Mouse (Mus musculus): ENCODE data around the gene Eml6. TPM values are rescaled to one million over a fixed set of nuclear protein-coding genes. Genes with fewer than 3 reads are reported as not detected.

The Eml6 gene
- polyA plus RNA-seq, 1 experiment: not detected

- Histone ChIP-seq H3K4me1 (ENCODE audit: control insufficient read depth) (no peaks in the 10 kb centered on the region), H3K36me3 (ENCODE audit: control insufficient read depth) (no peaks in the 10 kb centered on the region), H3K9me3 (ENCODE audit: control insufficient read depth, low read length) (no peaks in the 10 kb centered on the region), H3K4me3 (replicated peaks) (no peak overlapping the region), H3K27me3 (ENCODE audit: control insufficient read depth) (no peaks in the 10 kb centered on the region)
- TF ChIP-seq TAL1 (IDR thresholded peaks at IDR 0.05; ENCODE audit: low read length): no peak
- no peak for TF ChIP-seq GATA1 (IDR thresholded peaks at IDR 0.05; ENCODE audit: low read length)
Observed at GRCm38 (mm10) chr11:29725167-29725566, 300.7 kb downstream of the Eml6 start.

GRCm38 (mm10) chr11:29724213-29724612, 301.6 kb downstream of the Eml6 start:
- TF ChIP-seq GATA1 (IDR thresholded peaks at IDR 0.05; ENCODE audit: low read length) (no peak), TAL1 (IDR thresholded peaks at IDR 0.05; ENCODE audit: low read length) (no peak)
- Histone ChIP-seq H3K27me3 (ENCODE audit: control insufficient read depth) (no peaks in the 10 kb centered on the region), H3K9me3 (ENCODE audit: control insufficient read depth, low read length) (no peaks in the 10 kb centered on the region), H3K36me3 (ENCODE audit: control insufficient read depth) (no peaks in the 10 kb centered on the region), H3K4me3 (replicated peaks) (no peak overlapping the region), H3K4me1 (ENCODE audit: control insufficient read depth) (no peaks in the 10 kb centered on the region)

GRCm38 (mm10) chr11:29719597-29719996, 306.2 kb downstream of the Eml6 start:
- TF ChIP-seq GATA1 (IDR thresholded peaks at IDR 0.05; ENCODE audit: low read length): no peak
- H3K36me3 ChIP-seq (ENCODE audit: control insufficient read depth): no peaks in the 10 kb centered on the region
- H3K4me3 ChIP-seq (replicated peaks): no peak overlapping the region

GRCm38 (mm10) chr11:29718541-29718940, 307.3 kb downstream of the Eml6 start:
- TF ChIP-seq TAL1 (IDR thresholded peaks at IDR 0.05; ENCODE audit: low read length): no peak
- no peak for TF ChIP-seq GATA1 (IDR thresholded peaks at IDR 0.05; ENCODE audit: low read length)
- H3K4me1 ChIP-seq (ENCODE audit: control insufficient read depth): no peaks in the 10 kb centered on the region
- H3K27me3 ChIP-seq (ENCODE audit: control insufficient read depth): no peaks in the 10 kb centered on the region
- H3K36me3 ChIP-seq (ENCODE audit: control insufficient read depth): no peaks in the 10 kb centered on the region
- no peaks in the 10 kb centered on the region for H3K9me3 ChIP-seq (ENCODE audit: control insufficient read depth, low read length)
- no peak overlapping the region for H3K4me3 ChIP-seq (replicated peaks)

More at GRCm38 (mm10) chr11:29719597-29719996, 306.2 kb downstream of the Eml6 start:
- Histone ChIP-seq H3K4me1 (ENCODE audit: control insufficient read depth) (no peaks in the 10 kb centered on the region), H3K9me3 (ENCODE audit: control insufficient read depth, low read length) (no peaks in the 10 kb centered on the region), H3K27me3 (ENCODE audit: control insufficient read depth) (no peaks in the 10 kb centered on the region)

GRCm38 (mm10) chr11:29715499-29715898, 310.3 kb downstream of the Eml6 start:
- H3K9me3 ChIP-seq (ENCODE audit: control insufficient read depth, low read length): no peaks in the 10 kb centered on the region
- H3K36me3 ChIP-seq (ENCODE audit: control insufficient read depth): peaks cover 3% of the 10 kb centered on the region; the same call in 1 of the 2 replicates
- no peak overlapping the region for H3K4me3 ChIP-seq (replicated peaks)
- no peaks in the 10 kb centered on the region for H3K4me1 ChIP-seq (ENCODE audit: control insufficient read depth)
- TF ChIP-seq TAL1 (IDR thresholded peaks at IDR 0.05; ENCODE audit: low read length) (no peak), GATA1 (IDR thresholded peaks at IDR 0.05; ENCODE audit: low read length) (no peak)
- no peaks in the 10 kb centered on the region for H3K27me3 ChIP-seq (ENCODE audit: control insufficient read depth)

GRCm38 (mm10) chr11:29714789-29715188, 311.0 kb downstream of the Eml6 start:
- no peaks in the 10 kb centered on the region for H3K27me3 ChIP-seq (ENCODE audit: control insufficient read depth)
- H3K9me3 ChIP-seq (ENCODE audit: control insufficient read depth, low read length): no peaks in the 10 kb centered on the region
- peaks cover 3% of the 10 kb centered on the region; the same call in 1 of the 2 replicates for H3K36me3 ChIP-seq (ENCODE audit: control insufficient read depth)
- no peaks in the 10 kb centered on the region for H3K4me1 ChIP-seq (ENCODE audit: control insufficient read depth)
- no peak overlapping the region for H3K4me3 ChIP-seq (replicated peaks)
- TF ChIP-seq TAL1 (IDR thresholded peaks at IDR 0.05; ENCODE audit: low read length) (no peak), GATA1 (IDR thresholded peaks at IDR 0.05; ENCODE audit: low read length) (no peak)

- Histone ChIP-seq H3K27me3 (ENCODE audit: control insufficient read depth) (no peaks in the 10 kb centered on the region), H3K4me1 (ENCODE audit: control insufficient read depth) (no peaks in the 10 kb centered on the region), H3K4me3 (replicated peaks) (no peak overlapping the region), H3K9me3 (ENCODE audit: control insufficient read depth, low read length) (no peaks in the 10 kb centered on the region), H3K36me3 (ENCODE audit: control insufficient read depth) (peaks cover 3% of the 10 kb centered on the region; the same call in 1 of the 2 replicates)
- TF ChIP-seq GATA1 (IDR thresholded peaks at IDR 0.05; ENCODE audit: low read length) (no peak), TAL1 (IDR thresholded peaks at IDR 0.05; ENCODE audit: low read length) (no peak)
Observed at GRCm38 (mm10) chr11:29714114-29714513, 311.7 kb downstream of the Eml6 start.

GRCm38 (mm10) chr11:29709512-29709911, 316.3 kb downstream of the Eml6 start:
- TF ChIP-seq TAL1 (IDR thresholded peaks at IDR 0.05; ENCODE audit: low read length): no peak
- TF ChIP-seq GATA1 (IDR thresholded peaks at IDR 0.05; ENCODE audit: low read length): no peak
- no peak overlapping the region for H3K4me3 ChIP-seq (replicated peaks)
- H3K9me3 ChIP-seq (ENCODE audit: control insufficient read depth, low read length): no peaks in the 10 kb centered on the region
- H3K27me3 ChIP-seq (ENCODE audit: control insufficient read depth): no peaks in the 10 kb centered on the region
- no peaks in the 10 kb centered on the region for H3K4me1 ChIP-seq (ENCODE audit: control insufficient read depth)
- H3K36me3 ChIP-seq (ENCODE audit: control insufficient read depth): peaks cover 25% of the 10 kb centered on the region

GRCm38 (mm10) chr11:29706845-29707244, 319.0 kb downstream of the Eml6 start:
- H3K4me1 ChIP-seq (ENCODE audit: control insufficient read depth): no peaks in the 10 kb centered on the region
- peaks cover 28% of the 10 kb centered on the region for H3K36me3 ChIP-seq (ENCODE audit: control insufficient read depth)
- no peaks in the 10 kb centered on the region for H3K9me3 ChIP-seq (ENCODE audit: control insufficient read depth, low read length)
- TF ChIP-seq TAL1 (IDR thresholded peaks at IDR 0.05; ENCODE audit: low read length) (no peak), GATA1 (IDR thresholded peaks at IDR 0.05; ENCODE audit: low read length) (no peak)
- H3K4me3 ChIP-seq (replicated peaks): no peak overlapping the region
- no peaks in the 10 kb centered on the region for H3K27me3 ChIP-seq (ENCODE audit: control insufficient read depth)

- Histone ChIP-seq H3K27me3 (ENCODE audit: control insufficient read depth) (no peaks in the 10 kb centered on the region), H3K9me3 (ENCODE audit: control insufficient read depth, low read length) (no peaks in the 10 kb centered on the region), H3K4me3 (replicated peaks) (no peak overlapping the region), H3K4me1 (ENCODE audit: control insufficient read depth) (no peaks in the 10 kb centered on the region), H3K36me3 (ENCODE audit: control insufficient read depth) (peaks cover 25% of the 10 kb centered on the region)
- TF ChIP-seq TAL1 (IDR thresholded peaks at IDR 0.05; ENCODE audit: low read length) (no peak), GATA1 (IDR thresholded peaks at IDR 0.05; ENCODE audit: low read length) (no peak)
Observed at GRCm38 (mm10) chr11:29705263-29705662, 320.6 kb downstream of the Eml6 start.
